Mouse (Mus musculus): ENCODE measurements around the gene C330007P06Rik.
A peak's percentile ranks its signal among the peaks of the same experiment; 100 is the strongest.

DNA sequence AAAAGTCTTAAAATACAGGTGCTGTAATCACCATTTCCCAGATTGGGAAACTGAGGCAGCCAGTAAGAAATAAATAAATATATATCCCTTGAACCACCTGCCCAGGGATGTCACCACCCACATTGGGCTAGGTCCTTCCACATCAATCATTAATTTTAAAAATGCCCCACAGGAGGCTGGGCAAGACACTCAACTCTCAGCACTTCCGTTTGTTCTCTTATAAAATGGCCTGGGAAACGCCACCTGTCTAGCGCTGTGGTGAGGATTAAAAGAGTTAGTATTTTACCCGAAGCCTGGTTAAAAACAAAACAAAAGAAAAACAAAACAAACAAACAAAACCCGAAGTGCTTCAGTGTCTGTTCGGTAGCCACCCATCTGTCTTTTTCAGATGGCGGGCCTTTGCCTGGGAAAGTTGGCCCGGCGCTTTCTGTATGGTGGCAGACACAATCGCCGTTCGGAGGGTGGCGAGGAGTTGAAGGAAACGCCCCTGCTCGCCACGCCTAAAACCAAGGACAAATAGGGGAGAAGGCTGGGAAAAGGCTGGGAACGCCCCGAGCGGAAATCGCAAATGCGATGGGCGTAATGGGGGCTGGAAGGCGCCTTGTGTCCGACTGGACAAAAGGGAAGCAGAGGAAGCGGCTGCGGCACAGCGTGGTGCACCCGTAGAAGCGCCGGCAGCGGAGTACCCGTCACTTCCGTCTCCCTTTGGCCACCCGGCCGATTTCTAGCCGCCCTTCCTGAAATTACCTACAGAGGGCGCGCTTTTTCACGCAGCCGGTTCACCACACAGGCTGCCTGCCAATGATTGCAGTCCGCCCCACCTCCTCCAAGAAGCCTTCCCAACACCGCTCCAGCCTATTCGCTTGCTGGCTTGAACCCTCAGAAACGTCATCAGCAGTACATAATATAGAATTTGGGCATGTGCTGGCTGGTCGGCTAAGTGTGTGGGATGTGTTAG lies 66.3 kb downstream of the C330007P06Rik start:
- TF ChIP-seq CTCF (IDR thresholded peaks at IDR 0.05; ENCODE audit: low read depth) (peak; percentile 83), EP300 (IDR thresholded peaks at IDR 0.05; ENCODE audit: low read depth) (peak; percentile 37; the same call in 1 of the 2 replicates)

Measured in liver, postnatal 0 days (tissue).